In the genomic region with DNA sequence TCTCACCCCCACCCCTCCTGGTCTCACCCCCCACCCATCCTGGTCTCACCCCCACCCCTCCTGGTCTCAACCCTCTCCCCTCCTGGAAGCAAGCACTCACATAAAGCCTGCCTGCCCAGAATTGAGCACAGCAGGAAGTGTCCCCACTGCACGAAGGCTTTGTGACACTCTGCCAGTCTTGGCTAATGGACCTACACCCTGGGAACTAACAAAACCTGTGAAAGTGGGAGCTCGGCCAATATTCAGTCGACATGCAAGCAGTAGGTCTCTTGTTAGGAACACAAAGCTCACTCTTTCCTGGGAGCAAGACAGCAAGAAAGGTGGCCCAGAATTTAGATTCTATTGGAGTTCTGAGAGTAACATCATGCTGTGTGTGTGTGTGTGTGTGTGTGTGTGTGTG, we compare ENCODE assay signal across 12 mouse cellular contexts. TPM values are rescaled to one million over a fixed set of nuclear protein-coding genes. Genes with fewer than 3 reads are reported as not detected.
A peak's percentile ranks its signal among the peaks of the same experiment; 100 is the strongest.
DNase-seq lines count a peak whose midpoint lies in the region; ATAC-seq and TF ChIP-seq lines count a peak whose summit lies in the region.
"Had no signal": no experiment of that assay in that cellular context is flagged by ENCODE, and none has a peak within 500 bp of the region (broad histone marks: within the 10 kb centered on the region; RNA-seq: fewer than 3 reads in every experiment).

No protein-coding gene starts in this region.

- peaks cover 55% of the 10 kb centered on the region for H3K4me1 ChIP-seq in heart, embryonic 10.5 days
- no peaks in the 10 kb centered on the region for H3K4me1 ChIP-seq in forebrain, postnatal 0 days (ENCODE audit: insufficient read depth)

- no peak overlapping the region for H3K4me3 ChIP-seq in heart, embryonic 10.5 days
- H3K4me3 ChIP-seq in forebrain, postnatal 0 days (ENCODE audit: low read depth, low read length) = no peak overlapping the region
- H3K4me3 ChIP-seq: limb, embryonic 13.5 days had no signal

- DNase-seq in heart, adult 9 months (ENCODE audit: low spot score in 2 of 2) = peak; percentile 29 to 37
- DNase-seq in heart, embryonic 10.5 days (ENCODE audit: low spot score) = no peak
- peak; percentile 35 for DNase-seq in right cerebral cortex, adult 18-20 months
- no peak for DNase-seq in right cerebral cortex, postnatal 36 days (ENCODE audit: low spot score in 2 of 2)
- peak; percentile 78 for DNase-seq in forebrain, postnatal 0 days
- DNase-seq in thymus, postnatal 14 days = no peak
- DNase-seq in embryo, embryonic 9.5 days (ENCODE audit: extremely low spot score) = no peak
- no peak for DNase-seq in thymus, postnatal 10 days (ENCODE audit: low spot score in 2 of 2)
- DNase-seq: gastrocnemius, postnatal 14 days; kidney, adult 8-10 months; retina, postnatal 1 day had no signal

- no peak overlapping the region for H3K27ac ChIP-seq in heart, embryonic 10.5 days
- H3K27ac ChIP-seq in forebrain, postnatal 0 days (ENCODE audit: low read depth, low read length) = no peak overlapping the region
- H3K27ac ChIP-seq: limb, embryonic 13.5 days had no signal

- peak; percentile 74 for ATAC-seq in forebrain, postnatal 0 days

- no peak overlapping the region for H3K9ac ChIP-seq in forebrain, postnatal 0 days
- H3K9ac ChIP-seq: limb, embryonic 13.5 days had no signal

- no peaks in the 10 kb centered on the region for H3K9me3 ChIP-seq in heart, embryonic 10.5 days
- H3K9me3 ChIP-seq in forebrain, postnatal 0 days (ENCODE audit: low read length) = no peaks in the 10 kb centered on the region
- H3K9me3 ChIP-seq: limb, embryonic 13.5 days had no signal

- WGBS in heart, embryonic 10.5 days = 58% methylated on average over 3 of the region's 3 CpGs
- 14% methylated on average over 3 of the region's 3 CpGs for WGBS in forebrain, postnatal 0 days

- TF ChIP-seq CTCF in forebrain, postnatal 0 days (IDR thresholded peaks at IDR 0.05; ENCODE audit: low read depth) = no peak

- H3K4me2 ChIP-seq in forebrain, postnatal 0 days (ENCODE audit: low read depth) = no peak overlapping the region
- H3K4me2 ChIP-seq: limb, embryonic 13.5 days had no signal

- peaks cover 42% of the 10 kb centered on the region for H3K36me3 ChIP-seq in heart, embryonic 10.5 days
- peaks cover 8% of the 10 kb centered on the region for H3K36me3 ChIP-seq in forebrain, postnatal 0 days (ENCODE audit: insufficient read depth)

- H3K27me3 ChIP-seq in heart, embryonic 10.5 days (ENCODE audit: insufficient read depth, poor library complexity, severe bottlenecking) = no peaks in the 10 kb centered on the region
- H3K27me3 ChIP-seq in forebrain, postnatal 0 days (ENCODE audit: insufficient read depth, low read length) = no peaks in the 10 kb centered on the region
- H3K27me3 ChIP-seq: limb, embryonic 13.5 days had no signal

RNA-seq across cellular contexts. Expression of a gene that starts 17.6 kb away (rescaled TPM):
- polyA plus RNA-seq in heart, embryonic 10.5 days (2016; fragmentation: Nextera tagmentation; extraction: Ambion mirVana) = 29.5 and 34.0 TPM in 2 replicates
- 38.2 and 38.5 TPM in 2 replicates for total RNA-seq in forebrain, postnatal 0 days (2014; rRNA removed)
- polyA plus RNA-seq in forebrain, postnatal 0 days (2015; fragmentation: Nextera tagmentation; extraction: Ambion mirVana) = 17.4 and 26.1 TPM in 2 replicates

Comparison
In these comparisons a context has a peak if more than half of its experiments do, and no peak if none do; other contexts are left out.
1. DNase-seq: peak in heart, adult 9 months (2 of 2), right cerebral cortex, adult 18-20 months (single experiment) and forebrain, postnatal 0 days (single experiment); none in heart, embryonic 10.5 days (single experiment), right cerebral cortex, postnatal 36 days (0 of 2), thymus, postnatal 14 days (single experiment), embryo, embryonic 9.5 days (single experiment) and thymus, postnatal 10 days (0 of 2).